Mouse (Mus musculus) urinary bladder, postnatal 25 days (tissue): ENCODE data around the gene Cdk17.
"Not testable (repeated sequence)": the region's sequence is repeated elsewhere in the genome, so short reads cannot be mapped to it uniquely, and the experiment has no call there.

ENCODE experiments used
- DNase-seq: peaks from one replicate; pipeline ENCODE4 v3.0.0; 2022; ENCODE audit warnings: low spot score

Gene Cdk17

GRCm38 (mm10) chr10:93143285-93143985 is 17.2 kb upstream of the Cdk17 start:
- no peak for DNase-seq

GRCm38 (mm10) chr10:93143986-93144314 is 16.7 kb upstream of the Cdk17 start:
- no peak for DNase-seq

GRCm38 (mm10) chr10:93144579-93144978 is 16.1 kb upstream of the Cdk17 start:
- DNase-seq = no peak

GRCm38 (mm10) chr10:93145088-93145487 is 15.6 kb upstream of the Cdk17 start:
- DNase-seq = peak; percentile 45

GRCm38 (mm10) chr10:93146601-93147000 is 14.1 kb upstream of the Cdk17 start:
- DNase-seq = no peak

- no peak for DNase-seq
Observed at GRCm38 (mm10) chr10:93147691-93148090, 13.0 kb upstream of the Cdk17 start.

- DNase-seq = no peak
Observed at GRCm38 (mm10) chr10:93149597-93149996, 11.1 kb upstream of the Cdk17 start.

- no peak for DNase-seq
Observed at GRCm38 (mm10) chr10:93151775-93152174, 8.9 kb upstream of the Cdk17 start.

GRCm38 (mm10) chr10:93152698-93153097 is 8.0 kb upstream of the Cdk17 start:
- DNase-seq = no peak

- DNase-seq = not testable (repeated sequence)
Observed at GRCm38 (mm10) chr10:93153404-93153803, 7.3 kb upstream of the Cdk17 start.

GRCm38 (mm10) chr10:93159651-93160496 is 801 bp upstream of the Cdk17 start:
- no peak for DNase-seq

- peak; percentile 89 for DNase-seq
Observed at GRCm38 (mm10) chr10:93160497-93160806, 223 bp upstream of the Cdk17 start.

GRCm38 (mm10) chr10:93161511-93162275 is 1.0 kb downstream of the Cdk17 start:
- no peak for DNase-seq

GRCm38 (mm10) chr10:93162276-93162971 is 1.7 kb downstream of the Cdk17 start:
- DNase-seq = no peak

GRCm38 (mm10) chr10:93162972-93163660 is 2.4 kb downstream of the Cdk17 start:
- no peak for DNase-seq

- DNase-seq = no peak
Observed at GRCm38 (mm10) chr10:93163711-93164488, 3.2 kb downstream of the Cdk17 start.

GRCm38 (mm10) chr10:93165416-93166381 is 5.0 kb downstream of the Cdk17 start:
- DNase-seq = no peak

- DNase-seq = no peak
Observed at GRCm38 (mm10) chr10:93166382-93166769, 5.7 kb downstream of the Cdk17 start.

- no peak for DNase-seq
Observed at GRCm38 (mm10) chr10:93167311-93167710, 6.6 kb downstream of the Cdk17 start.

- DNase-seq = no peak
Observed at GRCm38 (mm10) chr10:93168067-93168466, 7.4 kb downstream of the Cdk17 start.
